Mouse (Mus musculus): ENCODE results near the gene Hist1h3a. TPM values are rescaled to one million over a fixed set of nuclear protein-coding genes. Genes with fewer than 3 reads are reported as not detected.

Hist1h3a gene
- polyA plus RNA-seq, 1 experiment: 0.43 TPM

GRCm38 (mm10) chr13:23763242-23763585 lies 1.0 kb upstream of the Hist1h3a start:
- WGBS: 1% methylated on average over 10 of the region's 10 CpGs
- DNase-seq: no peak
- TF ChIP-seq POLR2A (IDR thresholded peaks at IDR 0.05; ENCODE audit: borderline replicate concordance, insufficient read depth, low read length) (no peak), CTCF (IDR thresholded peaks at IDR 0.05; ENCODE audit: borderline replicate concordance, insufficient read depth, low read depth, low read length) (no peak)

DNA sequence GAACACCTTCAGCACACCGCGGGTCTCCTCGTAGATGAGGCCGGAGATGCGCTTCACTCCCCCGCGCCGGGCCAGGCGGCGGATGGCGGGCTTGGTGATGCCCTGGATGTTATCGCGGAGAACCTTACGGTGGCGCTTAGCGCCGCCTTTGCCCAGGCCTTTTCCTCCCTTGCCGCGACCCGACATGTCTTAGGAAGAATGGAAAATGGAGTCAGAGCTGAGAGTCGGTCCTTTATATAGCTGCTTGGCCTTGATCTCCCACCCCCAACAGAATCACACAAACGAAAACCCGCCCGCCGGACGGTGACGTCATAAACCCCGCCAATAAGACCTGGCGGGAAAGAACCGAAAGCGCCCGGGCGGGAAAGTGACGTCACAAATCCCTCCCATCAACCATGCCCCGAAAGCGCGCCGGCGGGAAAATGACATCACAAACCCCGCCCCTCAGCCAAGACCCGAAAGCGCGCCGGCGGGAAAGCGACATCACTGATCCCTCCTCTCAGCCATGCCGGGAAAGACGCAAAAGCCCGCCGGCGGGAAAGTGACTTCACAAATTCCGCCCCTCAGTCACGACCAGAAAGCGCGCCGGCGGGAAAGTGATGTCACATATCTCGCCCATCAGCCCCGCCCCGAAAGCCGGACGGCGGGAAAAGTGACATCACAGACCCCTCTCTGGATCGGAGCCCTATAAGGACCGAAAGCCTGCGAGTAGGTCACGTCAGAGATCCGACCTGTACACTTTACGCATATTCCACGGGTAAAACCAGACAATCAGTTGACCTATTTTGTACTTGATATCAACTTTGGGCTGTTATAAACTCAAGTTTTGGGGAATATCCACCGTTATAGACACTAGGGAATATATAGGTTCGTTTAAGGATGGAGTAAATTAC lies 968 bp downstream of the Hist1h3a start, which contains the start of gene Hist1h4a:
Hist1h4a (minus strand) TSS at position 259 of the 893 bp plus-strand sequence.
- DNase-seq: peak; percentile 98 to 99
- H3K4me3 ChIP-seq (replicated peaks; ENCODE audit: insufficient read depth, low read depth, low read length): peak within 1 kb of the TSS; percentile 67
- peak; percentile 78; the same call in 1 of the 2 replicates for TF ChIP-seq POLR2A (IDR thresholded peaks at IDR 0.05; ENCODE audit: borderline replicate concordance, insufficient read depth, low read length)
- no peak for TF ChIP-seq CTCF (IDR thresholded peaks at IDR 0.05; ENCODE audit: borderline replicate concordance, insufficient read depth, low read depth, low read length)
- H3K4me1 ChIP-seq (ENCODE audit: control insufficient read depth, insufficient read depth, low read length): no peaks in the 10 kb centered on the region; the same call in 1 of the 2 replicates
- H3K27me3 ChIP-seq (ENCODE audit: control insufficient read depth, insufficient read depth, low read length): no peaks in the 10 kb centered on the region
- peak within 1 kb of the TSS; percentile 79 for H3K27ac ChIP-seq (ENCODE audit: insufficient read depth, low read length)
- under 1% methylated on average over 66 of the region's 72 CpGs for WGBS

More at GRCm38 (mm10) chr13:23763242-23763585, 1.0 kb upstream of the Hist1h3a start:
- Histone ChIP-seq H3K27me3 (ENCODE audit: control insufficient read depth, insufficient read depth, low read length) (no peaks in the 10 kb centered on the region), H3K4me1 (ENCODE audit: control insufficient read depth, insufficient read depth, low read length) (no peaks in the 10 kb centered on the region; the same call in 1 of the 2 replicates), H3K27ac (ENCODE audit: insufficient read depth, low read length) (no peak overlapping the region), H3K4me3 (replicated peaks; ENCODE audit: insufficient read depth, low read depth, low read length) (peak overlapping the region; percentile 70)

- H3K27me3 ChIP-seq (ENCODE audit: control insufficient read depth, insufficient read depth, low read length): no peaks in the 10 kb centered on the region
- TF ChIP-seq CTCF (IDR thresholded peaks at IDR 0.05; ENCODE audit: borderline replicate concordance, insufficient read depth, low read depth, low read length) (no peak), POLR2A (IDR thresholded peaks at IDR 0.05; ENCODE audit: borderline replicate concordance, insufficient read depth, low read length) (no peak)
- no peaks in the 10 kb centered on the region; the same call in 1 of the 2 replicates for H3K4me1 ChIP-seq (ENCODE audit: control insufficient read depth, insufficient read depth, low read length)
- H3K27ac ChIP-seq (ENCODE audit: insufficient read depth, low read length): peak overlapping the region; percentile 79
- H3K4me3 ChIP-seq (replicated peaks; ENCODE audit: insufficient read depth, low read depth, low read length): peak overlapping the region; percentile 50
- WGBS: 2% methylated on average over 26 of the region's 27 CpGs
- no peak for DNase-seq
Observed at GRCm38 (mm10) chr13:23760240-23760971, 1.8 kb downstream of the Hist1h3a start.

DNA sequence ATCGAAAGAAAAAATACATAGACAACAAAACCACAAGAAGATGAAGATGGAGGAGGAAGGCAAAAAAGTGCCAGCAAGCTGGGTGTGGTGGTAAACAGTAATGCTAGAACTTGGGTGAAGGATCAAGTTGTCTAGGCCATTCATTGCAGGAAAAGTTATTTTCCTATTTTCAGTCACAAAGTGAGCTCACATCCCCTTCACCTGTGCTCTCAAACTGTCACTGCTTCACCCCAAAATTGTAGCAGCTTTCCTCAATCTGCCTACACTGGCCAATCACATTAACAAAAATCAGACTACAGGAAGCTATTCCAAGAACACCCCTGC lies 2.3 kb downstream of the Hist1h3a start:
- no peak for DNase-seq
- TF ChIP-seq CTCF (IDR thresholded peaks at IDR 0.05; ENCODE audit: borderline replicate concordance, insufficient read depth, low read depth, low read length): no peak
- TF ChIP-seq POLR2A (IDR thresholded peaks at IDR 0.05; ENCODE audit: borderline replicate concordance, insufficient read depth, low read length): no peak
- Histone ChIP-seq H3K27me3 (ENCODE audit: control insufficient read depth, insufficient read depth, low read length) (no peaks in the 10 kb centered on the region), H3K4me3 (replicated peaks; ENCODE audit: insufficient read depth, low read depth, low read length) (no peak overlapping the region), H3K27ac (ENCODE audit: insufficient read depth, low read length) (no peak overlapping the region), H3K4me1 (ENCODE audit: control insufficient read depth, insufficient read depth, low read length) (no peaks in the 10 kb centered on the region; the same call in 1 of the 2 replicates)
- WGBS: 74% methylated on average over 1 of the region's 1 CpGs

GRCm38 (mm10) chr13:23759251-23759771 lies 2.9 kb downstream of the Hist1h3a start:
- no peak overlapping the region for H3K4me3 ChIP-seq (replicated peaks; ENCODE audit: insufficient read depth, low read depth, low read length)
- WGBS: 80% methylated on average over 3 of the region's 3 CpGs
- H3K27ac ChIP-seq (ENCODE audit: insufficient read depth, low read length): no peak overlapping the region
- no peak for TF ChIP-seq POLR2A (IDR thresholded peaks at IDR 0.05; ENCODE audit: borderline replicate concordance, insufficient read depth, low read length)
- no peak for DNase-seq
- H3K27me3 ChIP-seq (ENCODE audit: control insufficient read depth, insufficient read depth, low read length): no peaks in the 10 kb centered on the region
- H3K4me1 ChIP-seq (ENCODE audit: control insufficient read depth, insufficient read depth, low read length): no peaks in the 10 kb centered on the region; the same call in 1 of the 2 replicates

DNA sequence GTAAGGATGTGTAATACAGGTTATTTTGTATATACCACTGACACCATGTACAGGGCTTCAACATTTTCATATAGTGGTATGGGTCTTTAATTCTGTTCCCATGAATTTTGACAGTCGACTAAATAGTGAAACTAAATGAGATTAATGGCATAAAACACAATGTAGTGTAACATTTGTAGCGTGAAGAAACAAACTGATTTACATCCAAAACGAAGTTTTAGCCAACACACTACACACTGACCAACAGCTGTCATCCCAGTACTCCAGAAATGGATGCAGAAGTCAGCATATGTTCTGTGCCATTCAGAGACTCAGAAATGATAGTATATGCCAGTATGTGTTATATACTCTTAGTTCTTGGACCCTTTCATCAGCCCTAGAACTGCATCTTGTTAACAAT lies 4.3 kb downstream of the Hist1h3a start:
- H3K27me3 ChIP-seq (ENCODE audit: control insufficient read depth, insufficient read depth, low read length): no peaks in the 10 kb centered on the region
- no peak overlapping the region for H3K4me3 ChIP-seq (replicated peaks; ENCODE audit: insufficient read depth, low read depth, low read length)
- no peaks in the 10 kb centered on the region; the same call in 1 of the 2 replicates for H3K4me1 ChIP-seq (ENCODE audit: control insufficient read depth, insufficient read depth, low read length)
- no peak for DNase-seq
- no peak overlapping the region for H3K27ac ChIP-seq (ENCODE audit: insufficient read depth, low read length)
- no peak for TF ChIP-seq POLR2A (IDR thresholded peaks at IDR 0.05; ENCODE audit: borderline replicate concordance, insufficient read depth, low read length)
- TF ChIP-seq CTCF (IDR thresholded peaks at IDR 0.05; ENCODE audit: borderline replicate concordance, insufficient read depth, low read depth, low read length): no peak
- 24% methylated on average over 3 of the region's 3 CpGs for WGBS

DNA sequence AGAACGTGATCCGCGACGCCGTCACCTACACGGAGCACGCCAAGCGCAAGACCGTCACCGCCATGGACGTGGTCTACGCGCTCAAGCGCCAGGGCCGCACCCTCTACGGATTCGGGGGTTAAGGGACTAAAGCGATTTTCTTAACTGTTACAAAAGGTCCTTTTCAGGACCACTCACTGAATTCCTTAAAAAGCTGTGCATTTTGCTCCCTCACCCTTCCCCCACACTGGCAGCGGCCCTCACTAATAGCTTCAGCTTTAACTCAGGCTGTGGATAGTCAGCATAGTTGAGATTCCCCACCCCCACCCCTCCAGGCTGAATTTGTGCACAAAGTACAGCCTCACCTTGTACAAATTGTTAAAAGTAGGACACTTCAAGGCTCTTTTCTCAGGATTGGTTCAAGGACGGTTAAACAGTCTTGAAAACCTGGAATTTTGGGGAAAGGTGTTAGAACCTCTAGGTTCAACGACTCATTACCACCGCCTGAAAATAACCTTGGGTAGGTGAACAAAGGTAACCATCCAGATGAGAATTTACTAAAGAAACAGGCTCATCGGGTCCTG lies 4.9 kb downstream of the Hist1h3a start:
- peak in 1 of 2 experiments; percentile 29 for DNase-seq
- Histone ChIP-seq H3K27me3 (ENCODE audit: control insufficient read depth, insufficient read depth, low read length) (no peaks in the 10 kb centered on the region), H3K27ac (ENCODE audit: insufficient read depth, low read length) (peak overlapping the region; percentile 42), H3K4me3 (replicated peaks; ENCODE audit: insufficient read depth, low read depth, low read length) (peak overlapping the region; percentile 23), H3K4me1 (ENCODE audit: control insufficient read depth, insufficient read depth, low read length) (no peaks in the 10 kb centered on the region)
- TF ChIP-seq CTCF (IDR thresholded peaks at IDR 0.05; ENCODE audit: borderline replicate concordance, insufficient read depth, low read depth, low read length): no peak
- 3% methylated on average over 18 of the region's 23 CpGs for WGBS
